Mouse (Mus musculus) hindbrain, postnatal 0 days (tissue): Measurements from ENCODE around the gene Ifrd2. TPM values are rescaled to one million over a fixed set of nuclear protein-coding genes. Genes with fewer than 3 reads are reported as not detected.

Source experiments
- ATAC-seq: fragments of 200-750 bp; cut with Nextera tagmentation; 2 replicates; pipeline ENCODE4 v1.8.0; 2017; ENCODE audit warnings: mild to moderate bottlenecking, moderate TSS enrichment, moderate library complexity
- DNase-seq: peaks from one replicate; pipeline ENCODE4 v3.0.0-alpha.2; 2015; ENCODE audit warnings: low spot score
- H3K27ac ChIP-seq: fragments of 300-500 bp; sonication (generic); 2 replicates; pipeline ENCODE4 v1.5.1; 2014; ENCODE audit warnings: mild to moderate bottlenecking
- H3K27me3 ChIP-seq: fragments of 300-500 bp; sonication (generic); 2 replicates; pipeline ENCODE4 v1.6.1; 2014; ENCODE audit warnings: low read length, mixed read lengths; ENCODE audit not compliant: insufficient read depth
- H3K36me3 ChIP-seq: fragments of 300-500 bp; sonication (generic); 2 replicates; pipeline ENCODE4 v1.6.1; 2014; ENCODE audit warnings: low read length, mixed read lengths; ENCODE audit not compliant: insufficient read depth
- H3K4me1 ChIP-seq: fragments of 300-500 bp; sonication (generic); 2 replicates; pipeline ENCODE4 v1.6.1; 2014; ENCODE audit warnings: antibody characterized with exemption, low read length, mixed read lengths; ENCODE audit not compliant: insufficient read depth
- H3K4me2 ChIP-seq: fragments of 300-500 bp; sonication (generic); 2 replicates; pipeline ENCODE4 v1.6.1; 2014; ENCODE audit warnings: low read depth, mild to moderate bottlenecking, low read length, moderate library complexity, mixed read lengths
- H3K4me3 ChIP-seq: fragments of 300-500 bp; sonication (generic); 2 replicates; pipeline ENCODE4 v1.5.1; 2014; ENCODE audit warnings: low read length
- H3K9ac ChIP-seq: fragments of 300-500 bp; sonication (generic); replicated peaks from 2 replicates; pipeline ENCODE4 v1.6.1; 2014; ENCODE audit warnings: mild to moderate bottlenecking, low read length, moderate library complexity, mixed read lengths
- H3K9me3 ChIP-seq: fragments of 300-500 bp; sonication (generic); 2 replicates; pipeline ENCODE4 v1.6.1; 2016; ENCODE audit warnings: low read length, mixed read lengths
- CTCF ChIP-seq: IDR thresholded peaks from 2 replicates; pipeline ENCODE4 v1.5.1; 2016; ENCODE audit warnings: antibody characterized with exemption, control low read depth, low read depth
- WGBS: fragments of 180-500 bp; shearing (Covaris S2); extraction: QIAGEN DNeasy Blood & Tissue Kit; methylation state at CpG from one replicate; pipeline ENCODE4 v1.1.7; 2014; 5-methylcytosine and 5-hydroxymethylcytosine counted together
- polyA plus RNA-seq: library from polyadenylated mRNA; unstranded; fragments of >200 nt; fragmentation: Nextera tagmentation; extraction: Ambion mirVana; gene quantifications from 2 replicates; pipeline ENCODE4 v1.2.1, GENCODE M21; 2015
- total RNA-seq: library from RNA; depleted of rRNA; stranded (reverse); fragments of >200 nt; gene quantifications from 2 replicates; pipeline ENCODE4 v1.2.3, GENCODE M21; 2014

Ifrd2 gene
- total and polyA plus RNA-seq, 2 experiments from 2014 or later = 7.6 to 9.3 TPM

- Histone ChIP-seq H3K4me1 (peaks cover 31% of the 10 kb centered on the region), H3K36me3 (no peaks in the 10 kb centered on the region), H3K4me3 (0 out of 2 replicates have a peak overlapping the region, but pooled peaks have one; percentile 29), H3K4me2 (peak overlapping the region; percentile 58), H3K27me3 (0 out of 2 replicates have a peak, but pooled peaks cover 7% of the 10 kb centered on the region), H3K9me3 (no peaks in the 10 kb centered on the region), H3K27ac (no peak overlapping the region), H3K9ac (no peak overlapping the region)
- WGBS = 42% methylated on average over 22 of the region's 23 CpGs
- DNase-seq (no peak), ATAC-seq (no peak)
- TF ChIP-seq CTCF = no peak
These were observed 36.8 kb upstream of the Ifrd2 start for GRCm38 (mm10) chr9:107550491-107551116.

GRCm38 (mm10) chr9:107551117-107551889 lies 36.1 kb upstream of the Ifrd2 start, which contains the start of gene Rassf1:
Gene Rassf1, plus strand, starts transcription at chr9:107551555.
- H3K36me3 ChIP-seq = no peaks in the 10 kb centered on the region
- 5% methylated on average over 63 of the region's 63 CpGs for WGBS
- peak within 1 kb of the TSS; percentile 58 for H3K4me2 ChIP-seq
- ATAC-seq = no peak
- peak within 1 kb of the TSS; percentile 29 for H3K4me3 ChIP-seq
- H3K27me3 ChIP-seq = 0 out of 2 replicates have a peak, but pooled peaks cover 7% of the 10 kb centered on the region
- peak within 1 kb of the TSS; percentile 31 for H3K9ac ChIP-seq
- H3K27ac ChIP-seq = peak within 1 kb of the TSS; percentile 23; the same call in 1 of the 2 replicates
- no peak; the same call in 1 of the 2 replicates for TF ChIP-seq CTCF
- peak; percentile 39 for DNase-seq
- H3K4me1 ChIP-seq = peaks cover 38% of the 10 kb centered on the region
- H3K9me3 ChIP-seq = no peaks in the 10 kb centered on the region

- Histone ChIP-seq H3K9ac (peak overlapping the region; percentile 31), H3K4me3 (peak overlapping the region; percentile 29), H3K27me3 (0 out of 2 replicates have a peak, but pooled peaks cover 7% of the 10 kb centered on the region), H3K4me1 (peaks cover 40% of the 10 kb centered on the region), H3K36me3 (peaks cover under 1% of the 10 kb centered on the region; the same call in 1 of the 2 replicates), H3K4me2 (peak overlapping the region; percentile 58), H3K27ac (peak overlapping the region; percentile 23; the same call in 1 of the 2 replicates), H3K9me3 (no peaks in the 10 kb centered on the region)
- ATAC-seq (no peak), DNase-seq (no peak)
- no peak for TF ChIP-seq CTCF
- 19% methylated on average over 8 of the region's 8 CpGs for WGBS
These were observed 35.5 kb upstream of the Ifrd2 start for GRCm38 (mm10) chr9:107551890-107552355.

GRCm38 (mm10) chr9:107552690-107553393 lies 34.6 kb upstream of the Ifrd2 start:
- 86% methylated on average over 5 of the region's 5 CpGs for WGBS
- H3K4me1 ChIP-seq = peaks cover 31% of the 10 kb centered on the region
- ATAC-seq (no peak), DNase-seq (no peak)
- no peak overlapping the region for H3K4me3 ChIP-seq
- H3K9me3 ChIP-seq = no peaks in the 10 kb centered on the region
- TF ChIP-seq CTCF = no peak
- H3K4me2 ChIP-seq = no peak overlapping the region; the same call in 1 of the 2 replicates
- H3K27me3 ChIP-seq = 0 out of 2 replicates have a peak, but pooled peaks cover 7% of the 10 kb centered on the region
- H3K9ac ChIP-seq = no peak overlapping the region
- H3K27ac ChIP-seq = no peak overlapping the region
- H3K36me3 ChIP-seq = peaks cover 9% of the 10 kb centered on the region

- ATAC-seq (peak; percentile 1; the same call in 1 of the 2 replicates), DNase-seq (no peak)
- Histone ChIP-seq H3K27me3 (0 out of 2 replicates have a peak, but pooled peaks cover 7% of the 10 kb centered on the region), H3K36me3 (peaks cover 18% of the 10 kb centered on the region), H3K9me3 (no peaks in the 10 kb centered on the region), H3K4me1 (peaks cover 31% of the 10 kb centered on the region), H3K4me2 (peak overlapping the region; percentile 68), H3K4me3 (peak overlapping the region; percentile 64), H3K9ac (peak overlapping the region; percentile 66), H3K27ac (peak overlapping the region; percentile 74)
- 10% methylated on average over 37 of the region's 37 CpGs for WGBS
- TF ChIP-seq CTCF = no peak
These were observed 33.7 kb upstream of the Ifrd2 start for GRCm38 (mm10) chr9:107553541-107554318.
